Mouse (Mus musculus) retina, postnatal 7 days (tissue): Measurements from ENCODE around the gene Tmprss15.

ENCODE experiments used
- DNase-seq: peaks from one replicate; pipeline ENCODE4 v3.0.0-alpha.2; 2012; ENCODE audit warnings: low read depth, low spot score

Tmprss15 gene

DNA sequence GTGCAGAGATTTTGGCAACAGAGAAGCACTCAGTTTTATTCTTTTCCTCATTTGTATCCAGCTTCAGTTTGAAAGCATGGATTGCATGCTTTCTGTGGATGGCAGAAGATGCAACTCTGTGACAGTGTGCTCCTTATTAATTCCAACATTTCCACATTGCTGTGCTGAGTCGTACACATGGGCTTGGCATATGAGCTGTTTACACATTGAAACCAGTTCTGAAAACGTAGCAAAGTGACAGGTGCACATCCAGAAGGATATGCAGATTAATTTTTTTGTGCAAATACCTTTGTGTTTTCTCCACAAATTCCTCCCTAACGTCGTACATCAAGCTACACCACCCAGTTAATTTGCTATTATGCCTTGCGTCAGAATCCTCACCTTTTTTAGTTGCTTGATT is 168.3 kb downstream of the Tmprss15 start:
- DNase-seq, result no peak
